Mouse (Mus musculus): ENCODE measurements around the gene Mkrn1. TPM values are rescaled to one million over a fixed set of nuclear protein-coding genes. Genes with fewer than 3 reads are reported as not detected.
"Not testable (repeated sequence)": the region's sequence is repeated elsewhere in the genome, so short reads cannot be mapped to it uniquely, and the experiment has no call there.

Mkrn1 gene
- polyA plus RNA-seq, 1 experiment from 2014 or later, result 116 TPM

DNA sequence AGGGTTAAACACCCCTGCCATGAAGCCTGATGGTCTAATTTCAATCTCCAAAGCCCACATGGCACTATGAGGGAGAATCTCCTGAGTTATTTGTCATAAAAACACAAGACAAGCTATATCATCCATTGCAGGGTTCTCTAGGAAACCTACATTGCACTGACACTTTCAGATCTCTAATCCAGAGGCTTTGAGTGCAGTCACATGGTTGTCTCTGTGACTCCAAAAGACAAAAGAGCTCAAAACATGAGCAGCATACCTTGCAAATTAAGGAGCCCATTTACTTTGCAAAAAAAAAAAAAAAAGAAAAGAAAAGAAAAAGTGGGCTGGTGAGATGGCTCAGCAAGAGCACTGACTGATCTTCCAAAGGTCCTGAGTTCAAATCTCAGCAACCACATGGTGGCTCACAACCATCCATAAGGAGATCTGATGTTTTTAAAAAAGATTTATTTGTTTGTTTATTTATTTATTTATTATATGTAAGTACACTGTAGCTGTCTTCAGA, 22.6 kb upstream of the Mkrn1 start:
- Histone ChIP-seq H3K27ac (no peak overlapping the region), H3K36me3 (no peaks in the 10 kb centered on the region), H3K9me3 (no peaks in the 10 kb centered on the region), H3K4me1 (replicated peaks) (0 out of 2 replicates have a peak, but pooled peaks cover 8% of the 10 kb centered on the region), H3K27me3 (ENCODE audit: insufficient read depth, poor library complexity, severe bottlenecking) (no peaks in the 10 kb centered on the region), H3K4me3 (no peak overlapping the region)
- DNase-seq (ENCODE audit: low spot score), result no peak

DNA sequence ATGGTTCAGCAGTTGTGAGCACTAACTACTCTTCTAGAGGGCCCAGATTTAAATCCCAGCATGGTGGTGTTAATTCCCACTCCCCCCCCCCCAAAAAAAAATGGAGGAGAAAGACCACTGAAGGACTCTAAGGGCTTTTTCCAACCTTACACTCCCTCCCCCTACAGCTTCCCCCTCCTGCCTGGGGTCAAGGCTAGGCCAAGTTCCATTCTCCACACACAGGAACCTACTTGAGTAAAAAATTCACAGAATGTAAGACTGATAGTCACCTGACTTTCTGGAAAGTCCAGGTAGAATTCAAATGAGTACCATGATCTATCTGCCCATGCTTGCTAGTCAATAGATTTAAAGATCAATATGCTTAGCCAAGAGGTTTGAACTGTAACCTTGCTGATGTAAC, 19.9 kb upstream of the Mkrn1 start:
- Histone ChIP-seq H3K36me3 (no peaks in the 10 kb centered on the region), H3K27ac (no peak overlapping the region), H3K27me3 (ENCODE audit: insufficient read depth, poor library complexity, severe bottlenecking) (no peaks in the 10 kb centered on the region), H3K4me3 (no peak overlapping the region), H3K9me3 (no peaks in the 10 kb centered on the region), H3K4me1 (replicated peaks) (peaks cover 12% of the 10 kb centered on the region)
- DNase-seq (ENCODE audit: low spot score), result no peak

DNA sequence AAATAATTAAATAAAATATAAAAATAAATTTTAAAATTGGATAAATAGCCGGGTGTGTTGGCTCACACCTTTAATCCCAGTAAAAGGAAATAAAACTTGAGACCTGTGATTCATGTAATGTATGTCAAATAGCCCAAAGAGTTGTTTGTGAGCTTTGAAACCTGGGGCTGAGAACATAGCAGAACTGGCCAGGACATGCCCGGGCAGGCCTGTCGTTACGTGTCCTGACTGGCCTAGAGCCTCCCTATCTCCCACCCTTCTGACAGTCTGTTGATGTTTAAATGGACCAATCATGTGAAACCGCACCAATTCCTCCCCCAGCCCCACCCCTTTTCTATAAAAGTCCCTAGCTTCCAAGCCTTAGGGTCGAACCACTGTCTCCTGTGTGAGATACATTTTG, 17.3 kb upstream of the Mkrn1 start:
- H3K27ac ChIP-seq; H3K36me3 ChIP-seq; H3K9me3 ChIP-seq; DNase-seq (ENCODE audit: low spot score); H3K27me3 ChIP-seq (ENCODE audit: insufficient read depth, poor library complexity, severe bottlenecking); H3K4me3 ChIP-seq: not testable (repeated sequence)
- peaks cover 22% of the 10 kb centered on the region for H3K4me1 ChIP-seq (replicated peaks)
- 89% methylated on average over 6 of the region's 6 CpGs for WGBS

DNA sequence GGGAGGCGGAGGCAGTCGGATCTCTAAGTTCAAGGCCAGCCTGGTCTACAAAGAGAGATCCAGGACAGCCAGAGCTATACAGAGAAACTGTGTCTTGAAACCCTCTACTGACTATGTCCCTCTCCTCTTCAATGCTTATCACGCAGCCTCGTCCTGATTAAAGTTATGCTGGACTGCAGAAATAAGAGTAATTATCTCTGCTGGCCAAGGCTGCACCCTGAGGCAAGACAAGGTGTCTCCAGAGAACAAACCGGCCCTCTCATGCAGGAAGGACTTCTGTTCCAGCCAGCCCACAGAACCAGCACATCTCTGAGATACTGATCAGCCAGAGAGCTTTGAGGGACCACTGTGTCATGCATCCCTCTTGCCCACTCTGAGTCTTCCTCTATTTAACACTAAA, 15.6 kb upstream of the Mkrn1 start:
- Histone ChIP-seq H3K9me3 (no peaks in the 10 kb centered on the region), H3K4me3 (no peak overlapping the region), H3K36me3 (no peaks in the 10 kb centered on the region), H3K27ac (peak overlapping the region; percentile 79; the same call in 1 of the 2 replicates), H3K4me1 (replicated peaks) (peaks cover 22% of the 10 kb centered on the region), H3K27me3 (ENCODE audit: insufficient read depth, poor library complexity, severe bottlenecking) (no peaks in the 10 kb centered on the region)
- WGBS, result 85% methylated on average over 5 of the region's 5 CpGs
- no peak for DNase-seq (ENCODE audit: low spot score)

DNA sequence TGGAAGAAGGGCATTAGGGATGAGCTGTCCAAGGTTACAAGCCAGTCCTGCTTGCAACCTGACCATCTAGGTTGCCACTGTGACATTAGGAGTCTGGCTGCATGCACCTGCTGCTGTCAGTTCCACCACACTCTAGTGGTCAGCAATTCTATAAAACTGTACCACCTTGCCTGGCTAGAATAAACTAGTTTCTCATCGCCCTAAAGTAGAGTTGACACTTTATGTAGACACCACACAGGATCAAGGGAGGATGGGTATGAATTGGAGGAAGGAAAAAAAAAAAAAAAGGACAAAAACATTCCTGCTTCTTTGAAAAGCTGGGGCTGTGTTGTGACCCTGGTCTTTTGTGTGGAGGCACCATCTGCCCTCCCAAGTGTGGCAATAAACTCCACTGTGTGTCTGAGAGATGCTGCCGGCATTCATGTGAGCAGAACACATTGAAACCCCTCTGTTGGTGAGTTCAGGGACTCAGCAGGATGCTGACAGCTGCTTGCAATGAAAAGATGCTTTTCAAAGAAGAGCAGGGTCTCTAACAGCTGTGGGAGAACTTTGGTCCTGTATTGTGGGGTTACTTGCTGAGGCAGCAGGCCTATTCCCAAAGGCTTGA, 14.7 kb upstream of the Mkrn1 start:
- no peaks in the 10 kb centered on the region for H3K27me3 ChIP-seq (ENCODE audit: insufficient read depth, poor library complexity, severe bottlenecking)
- WGBS, result 18% methylated on average over 2 of the region's 2 CpGs
- DNase-seq (ENCODE audit: low spot score), result peak; percentile 74
- H3K27ac ChIP-seq, result peak overlapping the region; percentile 79
- no peaks in the 10 kb centered on the region for H3K9me3 ChIP-seq
- peaks cover 22% of the 10 kb centered on the region for H3K4me1 ChIP-seq (replicated peaks)
- no peaks in the 10 kb centered on the region for H3K36me3 ChIP-seq
- H3K4me3 ChIP-seq, result no peak overlapping the region

GRCm38 (mm10) chr6:39434111-39434885, 14.0 kb upstream of the Mkrn1 start:
- DNase-seq (ENCODE audit: low spot score), result no peak
- Histone ChIP-seq H3K4me1 (replicated peaks) (peaks cover 22% of the 10 kb centered on the region), H3K4me3 (no peak overlapping the region), H3K27ac (peak overlapping the region; percentile 79), H3K9me3 (no peaks in the 10 kb centered on the region), H3K36me3 (no peaks in the 10 kb centered on the region), H3K27me3 (ENCODE audit: insufficient read depth, poor library complexity, severe bottlenecking) (no peaks in the 10 kb centered on the region)
- WGBS, result 83% methylated on average over 2 of the region's 2 CpGs

GRCm38 (mm10) chr6:39433701-39434100, 13.4 kb upstream of the Mkrn1 start:
- H3K36me3 ChIP-seq, result no peaks in the 10 kb centered on the region
- H3K9me3 ChIP-seq, result no peaks in the 10 kb centered on the region
- H3K27ac ChIP-seq, result peak overlapping the region; percentile 79
- H3K4me3 ChIP-seq, result no peak overlapping the region
- DNase-seq (ENCODE audit: low spot score), result no peak
- H3K4me1 ChIP-seq (replicated peaks), result peaks cover 22% of the 10 kb centered on the region
- H3K27me3 ChIP-seq (ENCODE audit: insufficient read depth, poor library complexity, severe bottlenecking), result no peaks in the 10 kb centered on the region

DNA sequence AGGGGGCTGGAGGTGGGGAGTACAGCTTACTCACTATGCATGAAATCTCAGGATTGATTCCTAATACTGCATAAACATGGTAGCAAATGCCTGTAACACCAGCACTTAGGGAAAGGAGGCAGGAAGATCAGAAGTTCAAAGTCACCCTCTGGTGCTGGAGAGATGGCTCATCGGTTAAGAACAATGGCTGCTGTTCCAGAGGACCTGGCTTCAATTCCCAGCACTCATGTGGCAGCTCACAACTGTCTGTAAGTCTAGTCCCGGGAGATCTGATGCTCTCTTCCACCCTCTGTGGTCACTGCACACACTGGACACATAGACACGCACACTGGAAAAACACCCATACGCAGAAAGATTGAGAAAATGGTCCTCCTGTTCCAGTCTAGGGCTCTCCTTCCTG, 12.9 kb upstream of the Mkrn1 start:
- Histone ChIP-seq H3K27ac (peak overlapping the region; percentile 45; the same call in 1 of the 2 replicates), H3K27me3 (ENCODE audit: insufficient read depth, poor library complexity, severe bottlenecking) (no peaks in the 10 kb centered on the region), H3K36me3 (no peaks in the 10 kb centered on the region), H3K9me3 (no peaks in the 10 kb centered on the region), H3K4me1 (replicated peaks) (peaks cover 22% of the 10 kb centered on the region), H3K4me3 (no peak overlapping the region)
- DNase-seq (ENCODE audit: low spot score), result no peak
- 87% methylated on average over 4 of the region's 4 CpGs for WGBS

DNA sequence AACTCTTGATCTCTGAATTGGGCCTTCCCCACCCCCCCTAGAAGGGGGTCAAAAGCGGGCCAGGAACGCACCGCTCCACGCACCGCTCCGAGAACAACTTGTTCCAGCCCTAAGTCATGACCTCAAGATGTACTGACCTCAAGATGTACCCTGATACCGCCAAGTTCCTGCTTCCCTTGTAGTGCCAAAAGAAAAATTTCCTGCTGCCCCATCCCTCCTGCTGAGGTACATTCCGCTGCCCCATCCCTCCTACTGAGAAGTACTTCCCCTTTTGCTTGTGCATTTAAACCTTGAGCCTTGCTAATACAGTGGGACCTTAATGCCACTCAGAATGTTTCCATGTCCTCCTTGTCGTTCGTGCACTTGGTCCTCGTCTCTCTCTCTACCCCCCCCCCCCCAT, 10.5 kb upstream of the Mkrn1 start:
- Histone ChIP-seq H3K9me3 (no peaks in the 10 kb centered on the region), H3K27ac (no peak overlapping the region), H3K27me3 (ENCODE audit: insufficient read depth, poor library complexity, severe bottlenecking) (no peaks in the 10 kb centered on the region), H3K4me3 (no peak overlapping the region), H3K36me3 (no peaks in the 10 kb centered on the region), H3K4me1 (replicated peaks) (peaks cover 14% of the 10 kb centered on the region)
- 71% methylated on average over 11 of the region's 11 CpGs for WGBS
- DNase-seq (ENCODE audit: low spot score), result no peak

DNA sequence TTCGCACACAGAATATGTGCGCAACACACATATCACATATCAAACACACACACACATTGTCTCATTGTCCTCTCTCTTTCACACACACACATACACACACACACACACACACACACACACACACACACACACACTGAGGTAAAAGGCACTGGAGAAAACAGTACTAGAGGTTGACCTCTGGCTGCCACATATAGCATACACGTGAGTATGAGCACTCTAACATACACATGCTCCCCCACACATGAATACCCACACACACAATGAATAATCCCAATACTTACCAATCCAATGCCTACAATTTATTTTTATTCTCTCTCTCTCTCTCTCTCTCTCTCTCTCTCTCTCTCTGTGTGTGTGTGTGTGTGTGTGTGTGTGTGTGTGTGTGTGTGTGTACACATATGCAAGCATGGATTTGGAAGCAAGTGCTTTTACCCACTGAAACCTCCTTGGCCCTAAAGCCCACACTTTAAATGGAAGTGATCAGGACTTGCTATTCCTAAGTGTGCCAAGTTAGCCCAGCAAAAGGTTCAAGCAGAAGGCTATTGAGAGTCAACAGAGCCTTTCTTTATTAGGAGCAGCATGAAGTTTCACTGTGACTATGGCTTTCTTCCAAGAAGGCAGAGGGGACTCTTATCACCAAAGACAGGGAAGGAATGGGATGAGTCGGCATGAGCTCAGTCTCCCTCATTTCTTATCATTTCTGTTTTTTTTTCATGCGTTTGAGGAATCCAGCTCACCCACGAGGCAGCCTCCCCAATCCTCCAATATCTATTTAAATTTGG, 8.9 kb upstream of the Mkrn1 start:
- Histone ChIP-seq H3K27ac (no peak overlapping the region), H3K4me3 (no peak overlapping the region), H3K4me1 (replicated peaks) (no peaks in the 10 kb centered on the region; the same call in 1 of the 2 replicates), H3K27me3 (ENCODE audit: insufficient read depth, poor library complexity, severe bottlenecking) (no peaks in the 10 kb centered on the region), H3K36me3 (no peaks in the 10 kb centered on the region), H3K9me3 (no peaks in the 10 kb centered on the region)
- 86% methylated on average over 6 of the region's 6 CpGs for WGBS
- DNase-seq (ENCODE audit: low spot score), result no peak

GRCm38 (mm10) chr6:39427276-39428003, 7.2 kb upstream of the Mkrn1 start:
- Histone ChIP-seq H3K4me3 (no peak overlapping the region), H3K27me3 (ENCODE audit: insufficient read depth, poor library complexity, severe bottlenecking) (0 out of 2 replicates have a peak, but pooled peaks cover 2% of the 10 kb centered on the region), H3K36me3 (no peaks in the 10 kb centered on the region), H3K9me3 (no peaks in the 10 kb centered on the region), H3K4me1 (replicated peaks) (no peaks in the 10 kb centered on the region), H3K27ac (no peak overlapping the region)
- WGBS, result 86% methylated on average over 4 of the region's 4 CpGs
- no peak for DNase-seq (ENCODE audit: low spot score)

GRCm38 (mm10) chr6:39426725-39427124, 6.5 kb upstream of the Mkrn1 start:
- H3K9me3 ChIP-seq, result no peaks in the 10 kb centered on the region
- H3K27me3 ChIP-seq (ENCODE audit: insufficient read depth, poor library complexity, severe bottlenecking), result peaks cover 7% of the 10 kb centered on the region; the same call in 1 of the 2 replicates
- H3K27ac ChIP-seq, result no peak overlapping the region
- no peak for DNase-seq (ENCODE audit: low spot score)
- WGBS, result 89% methylated on average over 4 of the region's 4 CpGs
- no peaks in the 10 kb centered on the region for H3K4me1 ChIP-seq (replicated peaks)
- H3K4me3 ChIP-seq, result no peak overlapping the region
- H3K36me3 ChIP-seq, result no peaks in the 10 kb centered on the region

Measured in hindbrain, embryonic 10.5 days (tissue).